Mouse (Mus musculus): Measurements from ENCODE around the gene Dynll2. TPM values are rescaled to one million over a fixed set of nuclear protein-coding genes. Genes with fewer than 3 reads are reported as not detected.
A peak's percentile ranks its signal among the peaks of the same experiment; 100 is the strongest.

Gene Dynll2
- polyA plus RNA-seq, 1 experiment from 2014 or later, result 29.1 TPM

- Histone ChIP-seq H3K27me3 (ENCODE audit: low read depth, poor library complexity, severe bottlenecking) (no peaks in the 10 kb centered on the region), H3K36me3 (no peaks in the 10 kb centered on the region), H3K4me3 (no peak overlapping the region), H3K4me1 (no peaks in the 10 kb centered on the region), H3K27ac (replicated peaks) (no peak overlapping the region), H3K9me3 (replicated peaks) (no peaks in the 10 kb centered on the region)
- peak; percentile 40 for DNase-seq (ENCODE audit: low spot score)
- 2% methylated on average over 2 of the region's 2 CpGs for WGBS
Measured at GRCm38 (mm10) chr11:87949990-87950389, 37.3 kb downstream of the Dynll2 start.

- H3K27me3 ChIP-seq (ENCODE audit: low read depth, poor library complexity, severe bottlenecking), result no peaks in the 10 kb centered on the region
- no peak overlapping the region for H3K27ac ChIP-seq (replicated peaks)
- WGBS, result 86% methylated on average over 3 of the region's 3 CpGs
- H3K9me3 ChIP-seq (replicated peaks), result no peaks in the 10 kb centered on the region
- H3K4me1 ChIP-seq, result no peaks in the 10 kb centered on the region
- DNase-seq (ENCODE audit: low spot score), result no peak
- no peaks in the 10 kb centered on the region for H3K36me3 ChIP-seq
- no peak overlapping the region for H3K4me3 ChIP-seq
Measured at GRCm38 (mm10) chr11:87935467-87935866, 51.9 kb downstream of the Dynll2 start.

- 80% methylated on average over 2 of the region's 2 CpGs for WGBS
- Histone ChIP-seq H3K27ac (replicated peaks) (no peak overlapping the region), H3K36me3 (no peaks in the 10 kb centered on the region)
Measured at GRCm38 (mm10) chr11:87933731-87934130, 53.6 kb downstream of the Dynll2 start.

GRCm38 (mm10) chr11:87930348-87930747 lies 57.0 kb downstream of the Dynll2 start:
- H3K27ac ChIP-seq (replicated peaks), result no peak overlapping the region
- no peaks in the 10 kb centered on the region for H3K9me3 ChIP-seq (replicated peaks)
- H3K36me3 ChIP-seq, result no peaks in the 10 kb centered on the region
- no peaks in the 10 kb centered on the region for H3K27me3 ChIP-seq (ENCODE audit: low read depth, poor library complexity, severe bottlenecking)
- no peak for DNase-seq (ENCODE audit: low spot score)
- 89% methylated on average over 2 of the region's 2 CpGs for WGBS
- no peaks in the 10 kb centered on the region for H3K4me1 ChIP-seq
- H3K4me3 ChIP-seq, result no peak overlapping the region

More at GRCm38 (mm10) chr11:87933731-87934130, 53.6 kb downstream of the Dynll2 start:
- Histone ChIP-seq H3K4me1 (no peaks in the 10 kb centered on the region), H3K27me3 (ENCODE audit: low read depth, poor library complexity, severe bottlenecking) (no peaks in the 10 kb centered on the region), H3K9me3 (replicated peaks) (no peaks in the 10 kb centered on the region), H3K4me3 (no peak overlapping the region)
- no peak for DNase-seq (ENCODE audit: low spot score)

Other genes with a start within 250 kb of the Dynll2 start
- 157 and 171 TPM in 2 replicates for gene Supt4a, start 250.0 kb downstream of the Dynll2 start, polyA plus RNA-seq (2016; fragmentation: Nextera tagmentation; extraction: Ambion mirVana)
- gene Tspoap1, start 227.0 kb downstream of the Dynll2 start, polyA plus RNA-seq (2016; fragmentation: Nextera tagmentation; extraction: Ambion mirVana), result 8.2 and 14.7 TPM in 2 replicates
- 2.5 and 2.7 TPM in 2 replicates for gene Mpo, start 194.0 kb downstream of the Dynll2 start, polyA plus RNA-seq (2016; fragmentation: Nextera tagmentation; extraction: Ambion mirVana)
- gene Lpo, start 159.2 kb downstream of the Dynll2 start, polyA plus RNA-seq (2016; fragmentation: Nextera tagmentation; extraction: Ambion mirVana), result 0.20 and 0.56 TPM in 2 replicates
- 18.1 and 18.8 TPM in 2 replicates for gene Mks1, start 134.3 kb downstream of the Dynll2 start, polyA plus RNA-seq (2016; fragmentation: Nextera tagmentation; extraction: Ambion mirVana)
- gene Epx, start 112.0 kb downstream of the Dynll2 start, polyA plus RNA-seq (2016; fragmentation: Nextera tagmentation; extraction: Ambion mirVana), result not detected in 2 replicates
- not detected in 2 replicates for gene Olfr462, start 95.3 kb downstream of the Dynll2 start, polyA plus RNA-seq (2016; fragmentation: Nextera tagmentation; extraction: Ambion mirVana)
- gene Olfr463, start 90.1 kb downstream of the Dynll2 start, polyA plus RNA-seq (2016; fragmentation: Nextera tagmentation; extraction: Ambion mirVana), result not detected in 2 replicates
- gene Olfr464, start 66.6 kb downstream of the Dynll2 start, polyA plus RNA-seq (2016; fragmentation: Nextera tagmentation; extraction: Ambion mirVana), result not detected in 2 replicates
- gene Srsf1, start 59.8 kb upstream of the Dynll2 start, polyA plus RNA-seq (2016; fragmentation: Nextera tagmentation; extraction: Ambion mirVana), result 413 and 417 TPM in 2 replicates
- gene Vezf1, start 80.7 kb upstream of the Dynll2 start, polyA plus RNA-seq (2016; fragmentation: Nextera tagmentation; extraction: Ambion mirVana), result 70.5 and 73.9 TPM in 2 replicates
- 26.4 and 27.2 TPM in 2 replicates for gene Cuedc1, start 110.5 kb upstream of the Dynll2 start, polyA plus RNA-seq (2016; fragmentation: Nextera tagmentation; extraction: Ambion mirVana)
- 70.6 and 78.8 TPM in 2 replicates for gene Mrps23, start 216.9 kb upstream of the Dynll2 start, polyA plus RNA-seq (2016; fragmentation: Nextera tagmentation; extraction: Ambion mirVana)

All from midbrain, embryonic 10.5 days (tissue).